Mouse (Mus musculus) layer of hippocampus, adult 11-12 months (tissue): Measurements from ENCODE around the gene Flt3.

Experiments
- DNase-seq: peaks from one replicate; pipeline ENCODE4 v3.0.0; 2022; ENCODE audit warnings: low spot score

Gene Flt3

DNA sequence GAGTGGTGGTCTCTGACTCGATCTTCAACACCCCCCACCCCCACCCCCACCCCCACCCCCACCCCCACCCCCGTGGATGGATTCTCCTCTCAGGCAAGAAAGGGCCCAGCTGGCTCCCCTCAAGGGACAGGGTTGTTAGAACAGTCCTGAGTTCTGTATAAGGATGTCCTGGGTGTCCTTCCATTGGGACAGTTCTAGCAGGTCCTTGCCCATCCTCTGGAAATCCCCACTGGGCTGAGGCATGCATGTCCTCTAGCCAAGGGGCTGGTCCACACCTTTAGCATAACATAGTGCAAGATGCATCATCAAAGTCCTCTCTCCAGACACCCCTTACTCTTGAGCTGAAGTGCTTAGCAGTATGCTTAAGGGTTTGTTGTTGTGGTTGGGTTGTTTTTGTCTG lies 90.5 kb downstream of the Flt3 start:
- no peak for DNase-seq

GRCm38 (mm10) chr5:147308451-147308850 lies 91.8 kb downstream of the Flt3 start:
- no peak for DNase-seq

- DNase-seq: no peak
Observed at GRCm38 (mm10) chr5:147307398-147307785, 92.9 kb downstream of the Flt3 start.

DNA sequence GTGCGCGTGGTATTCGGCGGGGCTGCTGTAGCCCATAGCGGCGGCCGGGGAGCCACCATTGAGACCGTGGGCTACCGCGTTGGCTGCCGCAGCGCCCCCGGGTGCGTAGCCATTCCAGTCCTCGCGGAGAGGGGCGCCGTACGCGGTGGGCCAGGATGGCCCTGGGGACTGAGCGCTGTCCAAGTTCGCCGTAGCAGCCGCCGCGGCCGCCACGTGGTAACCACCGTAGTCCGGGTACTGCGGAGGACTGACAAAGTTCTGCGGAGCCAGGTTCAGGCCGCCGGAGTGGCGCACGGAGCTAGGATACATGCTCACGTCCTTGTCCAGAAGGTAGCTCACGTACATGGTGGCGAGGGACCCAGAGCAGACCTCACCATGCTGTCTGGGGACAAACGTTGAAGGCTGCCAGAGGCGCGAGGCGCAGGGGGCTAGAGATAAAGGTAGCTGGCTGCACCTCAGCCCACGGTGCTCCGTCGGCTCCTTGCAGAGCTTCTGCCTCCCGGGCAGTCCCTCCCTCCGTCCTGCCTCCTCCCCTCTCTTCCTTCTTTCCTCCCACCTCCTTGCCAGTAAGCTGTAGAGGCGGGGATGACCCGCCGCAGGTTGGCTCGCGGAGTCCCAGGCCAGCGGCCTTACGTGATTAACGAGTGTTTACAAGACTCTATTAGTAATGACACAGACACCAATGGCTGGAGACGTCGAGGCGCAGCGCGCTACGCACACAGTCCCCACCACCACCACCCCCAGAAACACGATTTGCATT lies 93.5 kb downstream of the Flt3 start, which contains the start of gene Cdx2:
Cdx2 (minus strand) TSS at position 633 of the 760 bp plus-strand sequence.
- DNase-seq: no peak

DNA sequence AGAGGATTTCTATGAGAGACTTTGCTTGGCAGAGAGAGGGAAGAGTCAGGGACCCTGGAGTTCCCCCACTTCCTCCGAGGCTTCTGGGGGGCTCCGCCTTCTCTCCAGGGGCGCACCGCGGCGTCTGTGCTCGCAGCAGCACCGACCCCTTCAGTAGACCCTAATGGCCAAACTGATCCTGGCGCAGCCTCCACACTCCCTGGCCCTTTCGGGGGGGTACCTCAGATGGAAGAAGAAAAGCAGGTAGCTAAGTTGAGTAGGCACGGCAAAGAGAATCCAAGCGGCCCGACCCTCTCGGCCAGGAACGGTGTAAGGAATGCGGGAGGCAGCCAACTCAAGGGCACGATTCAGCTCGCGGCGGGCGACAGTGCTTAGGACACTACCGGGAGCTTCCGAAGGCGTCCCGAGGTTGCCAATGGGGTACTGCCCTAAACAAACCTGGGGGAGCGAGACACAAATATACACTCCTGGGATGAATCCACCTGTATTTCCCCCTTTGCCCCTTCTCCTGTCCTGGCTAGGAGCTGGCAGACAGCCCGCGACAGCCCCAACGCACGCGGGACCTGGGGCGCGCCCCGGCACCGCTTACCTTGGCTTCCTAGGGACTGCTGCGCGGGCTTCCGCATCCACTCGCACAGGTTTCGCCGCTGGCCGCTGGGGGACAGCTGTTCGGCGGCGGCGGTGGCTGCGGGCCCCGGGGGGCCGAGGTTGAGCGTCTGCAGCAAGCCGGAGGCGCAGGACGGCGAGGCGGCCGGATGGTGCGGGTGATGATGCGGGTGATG lies 94.2 kb downstream of the Flt3 start:
- DNase-seq: no peak

DNA sequence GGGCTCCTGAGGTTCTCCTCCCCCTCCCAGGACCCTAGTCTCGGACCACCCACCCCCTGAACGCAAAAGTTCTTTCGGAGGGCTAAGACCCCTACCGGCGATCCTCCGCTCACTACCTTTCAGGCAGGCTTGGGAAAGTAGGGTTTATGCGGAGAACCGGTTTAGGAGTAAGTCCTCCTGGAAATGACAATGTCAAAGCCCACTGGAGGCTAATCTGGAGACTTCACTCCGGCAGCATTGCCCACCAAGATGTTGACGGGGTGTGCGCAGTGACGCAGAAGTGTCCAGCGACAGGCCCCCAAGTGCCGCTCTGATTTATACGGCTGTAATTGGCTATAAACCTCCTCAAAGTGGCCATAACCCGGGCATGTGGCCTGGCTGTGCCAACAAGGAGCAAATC lies 95.1 kb downstream of the Flt3 start:
- no peak for DNase-seq

DNA sequence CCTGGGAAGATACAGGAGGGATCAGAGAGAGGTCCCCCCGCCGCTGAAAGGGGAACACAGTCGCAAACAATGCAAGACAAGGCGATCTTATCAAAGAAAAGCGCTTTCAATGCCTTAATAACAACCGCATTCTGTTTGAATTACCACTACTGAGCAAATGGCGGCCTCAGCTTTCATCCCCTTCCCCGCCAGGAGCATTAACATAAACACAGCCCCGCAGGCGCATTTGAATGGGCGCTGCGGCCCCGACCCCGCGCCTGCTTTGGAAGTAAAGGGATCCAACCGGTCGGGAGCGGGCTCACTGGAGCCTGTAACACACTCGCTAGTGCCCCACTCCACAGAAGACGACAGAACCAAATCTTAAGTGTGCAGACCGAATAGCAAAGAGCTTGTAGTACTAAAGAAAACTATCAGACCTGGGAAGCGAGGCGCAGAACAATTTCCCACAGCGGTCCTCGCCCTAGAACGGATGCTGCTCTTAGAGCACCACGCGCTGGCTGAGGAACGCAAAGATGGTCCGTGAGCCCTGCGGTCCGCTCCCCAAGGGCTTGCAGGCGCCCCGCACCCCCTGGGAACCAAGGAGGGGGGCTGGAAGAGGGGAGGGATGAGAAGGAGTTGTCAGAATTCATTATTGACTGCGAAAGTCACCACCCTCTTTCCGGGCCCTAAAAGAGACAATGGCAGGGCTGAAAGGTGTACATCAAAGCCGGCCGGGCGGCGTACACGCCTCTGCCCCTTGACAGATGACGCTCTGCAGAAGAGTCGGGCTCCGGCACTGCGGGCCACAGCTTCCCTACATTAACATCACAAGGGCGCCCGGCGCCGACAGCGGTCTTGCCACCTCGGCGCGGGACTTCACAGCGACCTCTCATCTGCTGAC lies 95.8 kb downstream of the Flt3 start:
- DNase-seq: no peak

- DNase-seq: no peak
Observed at GRCm38 (mm10) chr5:147302746-147303400, 97.4 kb downstream of the Flt3 start.

- no peak for DNase-seq
Observed at GRCm38 (mm10) chr5:147302141-147302540, 98.1 kb downstream of the Flt3 start.

DNA sequence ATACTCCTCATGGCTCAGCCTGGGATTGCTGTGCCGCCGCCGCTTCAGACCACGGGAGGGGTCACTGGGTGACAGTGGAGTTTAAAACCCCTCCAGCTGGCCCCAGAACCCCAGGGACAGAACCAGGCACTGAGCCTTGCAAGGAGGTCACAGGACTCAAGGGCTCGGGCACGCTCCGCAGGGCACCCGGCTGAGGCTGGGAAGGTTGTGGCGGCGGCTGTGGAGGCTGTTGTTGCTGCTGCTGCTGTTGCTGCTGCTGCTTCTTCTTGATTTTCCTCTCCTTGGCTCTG lies 98.6 kb downstream of the Flt3 start:
- no peak for DNase-seq

- no peak for DNase-seq
Observed at GRCm38 (mm10) chr5:147300917-147301780, 99.1 kb downstream of the Flt3 start.

- no peak for DNase-seq
Observed at GRCm38 (mm10) chr5:147300001-147300363, 100.3 kb downstream of the Flt3 start.

- peak; percentile 15 for DNase-seq
Observed at GRCm38 (mm10) chr5:147299255-147300000, 100.9 kb downstream of the Flt3 start.

- DNase-seq: no peak
Observed at GRCm38 (mm10) chr5:147297249-147297648, 103.0 kb downstream of the Flt3 start.

GRCm38 (mm10) chr5:147294121-147294520 lies 106.2 kb downstream of the Flt3 start:
- no peak for DNase-seq

DNA sequence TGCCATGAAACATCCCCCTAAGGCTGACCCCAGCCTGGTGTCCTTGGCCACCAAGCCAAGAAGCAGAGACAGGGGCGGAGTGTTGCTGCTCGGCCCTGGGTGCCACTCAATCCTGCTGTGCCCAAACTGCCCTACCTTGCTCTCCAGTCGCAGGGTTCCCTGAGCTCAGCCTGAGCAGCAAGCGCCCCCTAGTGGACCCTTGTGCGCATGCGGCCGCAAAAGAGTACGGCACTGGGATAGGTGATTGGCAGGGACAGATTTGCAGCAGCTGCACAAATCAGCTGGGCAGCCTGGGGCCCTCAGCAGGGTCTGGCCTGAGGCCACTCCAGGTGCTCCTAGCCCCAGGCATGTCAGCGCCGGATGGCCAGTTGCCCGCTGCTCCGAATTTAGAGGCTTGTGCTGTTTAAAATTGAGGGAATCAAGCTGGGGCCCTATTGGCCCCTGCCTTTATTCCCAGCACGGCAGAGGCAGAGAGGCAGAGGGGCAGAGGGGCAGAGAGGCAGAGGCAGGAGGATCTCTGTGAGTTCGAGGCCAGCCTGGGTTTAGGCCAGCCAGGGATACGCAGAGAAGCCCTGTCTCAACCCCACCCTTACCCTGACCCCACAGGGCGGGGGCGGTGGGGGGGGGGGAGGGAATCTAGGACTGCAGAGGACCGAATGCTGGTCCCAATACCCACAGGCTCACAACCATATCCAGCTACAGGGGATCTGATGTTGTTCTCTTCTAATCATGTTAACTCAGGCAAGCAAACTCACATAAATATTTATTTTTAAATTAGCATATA lies 107.0 kb downstream of the Flt3 start:
- peak; percentile 47 for DNase-seq

GRCm38 (mm10) chr5:147292506-147293120 lies 107.7 kb downstream of the Flt3 start:
- DNase-seq: no peak

GRCm38 (mm10) chr5:147291764-147292505 lies 108.4 kb downstream of the Flt3 start:
- DNase-seq: no peak
